Mouse (Mus musculus) CD4-positive naive resting alpha-beta T cell, adult 76 days (primary cell): Measurements from ENCODE around the gene Wdr43. TPM values are rescaled to one million over a fixed set of nuclear protein-coding genes. Genes with fewer than 3 reads are reported as not detected.

ENCODE experiments used
- total RNA-seq: library from RNA; stranded (reverse); gene quantifications from one replicate; pipeline ENCODE4 v1.2.4, GENCODE M21; 2023

Gene Wdr43
- 194 TPM for total RNA-seq

DNA sequence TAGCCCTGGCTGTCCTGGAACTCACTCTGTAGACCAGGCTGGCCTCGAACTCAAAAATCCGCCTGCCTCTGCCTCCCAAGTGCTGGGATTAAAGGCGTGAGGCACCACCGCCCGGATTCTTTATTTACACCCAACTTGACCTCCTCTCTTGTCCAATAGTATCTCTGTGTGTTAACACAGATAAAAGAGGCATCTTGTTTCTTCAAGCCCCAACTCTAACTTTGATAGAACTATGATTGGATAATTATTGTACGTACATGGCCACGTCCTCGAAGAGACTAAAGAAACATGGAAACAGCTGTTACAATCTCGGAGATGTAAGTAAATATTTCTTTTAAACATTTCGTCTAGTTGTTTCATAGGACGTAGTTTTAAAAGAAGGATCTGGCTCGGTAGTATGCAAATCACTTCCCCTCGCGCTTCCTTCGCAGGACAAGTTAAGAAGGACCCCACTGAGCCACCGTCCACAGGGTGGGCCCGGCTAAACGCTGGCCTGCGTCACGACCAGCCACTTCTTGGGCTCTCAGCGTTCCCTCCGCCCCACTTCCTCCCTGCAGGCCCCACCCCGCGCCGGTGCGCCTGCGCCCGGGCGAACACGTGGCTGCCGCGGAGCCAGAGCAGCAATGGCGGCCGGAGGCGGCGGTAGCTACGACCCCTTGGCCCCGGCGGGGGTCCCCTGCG, at the start of gene Wdr43:
TSS of gene Wdr43 (plus strand) at position 258 of the 681 bp plus-strand sequence.

DNA sequence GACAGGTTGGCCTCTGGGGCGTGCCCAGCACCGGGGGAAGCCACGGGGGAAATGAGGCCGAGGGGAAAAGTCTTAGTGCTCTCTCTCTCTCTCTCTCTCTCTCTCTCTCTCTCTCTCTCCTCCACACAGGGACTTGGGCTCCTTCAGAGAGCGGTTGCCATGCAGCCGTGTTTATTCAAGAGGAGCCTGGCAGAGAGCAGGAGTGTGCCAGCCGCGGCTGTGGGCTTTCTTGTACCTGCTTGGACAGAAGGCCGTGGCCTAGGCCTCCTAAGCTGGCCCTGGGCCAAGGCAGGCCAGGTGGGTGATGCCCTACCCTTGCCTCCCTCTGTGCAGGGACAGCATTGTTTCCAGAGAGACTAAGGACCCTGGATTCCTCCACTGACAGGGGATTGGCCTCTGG, 57.4 kb downstream of the Wdr43 start, which contains the start of gene Togaram2:
TSS of gene Togaram2 (plus strand) at position 170 of the 400 bp plus-strand sequence.

Other genes starting within 250 kb of the Wdr43 start
- gene Gm4707, start 156.0 kb upstream of the Wdr43 start, total RNA-seq = 56.8 TPM
- gene Smchd1, start 140.6 kb upstream of the Wdr43 start, total RNA-seq = 259 TPM
- 20.1 TPM for gene Ndc80, start 89.0 kb upstream of the Wdr43 start, total RNA-seq
- not detected for gene Spdya, start 63.8 kb upstream of the Wdr43 start, total RNA-seq
- not detected for gene Togaram2, start 57.4 kb downstream of the Wdr43 start, total RNA-seq
- gene Pcare, start 137.0 kb downstream of the Wdr43 start, total RNA-seq = not detected
- gene Clip4, start 152.6 kb downstream of the Wdr43 start, total RNA-seq = not detected